Mouse (Mus musculus) cerebellum, adult 2 months (tissue): ENCODE measurements at regions not wholly inside any gene's neighbourhood (a gene's known extent, or its start where the extent isn't known, plus 50 kb on each side); places are given as distances from the start of the nearest gene placed in this dataset.

ENCODE experiments used
- CTCF ChIP-seq: fragments of 200-500 bp; IDR thresholded peaks from 2 replicates; pipeline ENCODE4 v1.5.1; 2011; ENCODE audit warnings: low read depth, mild to moderate bottlenecking, control low read depth, low read length, moderate library complexity, borderline replicate concordance; ENCODE audit not compliant: insufficient read depth
- POLR2A ChIP-seq: fragments of 200-500 bp; IDR thresholded peaks from 2 replicates; pipeline ENCODE4 v1.6.1; 2011; ENCODE audit warnings: low read length, control low read depth, borderline replicate concordance; ENCODE audit not compliant: insufficient read depth

GRCm38 (mm10) chr13:73134929-73135328 is 125.3 kb upstream of the Irx4 start:
- TF ChIP-seq POLR2A: no peak
- no peak for TF ChIP-seq CTCF
